Mouse (Mus musculus) liver, embryonic 14.5 days (tissue): ENCODE results near the gene Aurkb.

Experiments used
- CTCF ChIP-seq: IDR thresholded peaks from 2 replicates; pipeline ENCODE4 v1.5.1; 2016; ENCODE audit warnings: antibody characterized with exemption, low read depth, control low read depth
- EP300 ChIP-seq: IDR thresholded peaks from 2 replicates; pipeline ENCODE4 v1.6.1; 2016; ENCODE audit warnings: antibody characterized with exemption, low read depth

DNA sequence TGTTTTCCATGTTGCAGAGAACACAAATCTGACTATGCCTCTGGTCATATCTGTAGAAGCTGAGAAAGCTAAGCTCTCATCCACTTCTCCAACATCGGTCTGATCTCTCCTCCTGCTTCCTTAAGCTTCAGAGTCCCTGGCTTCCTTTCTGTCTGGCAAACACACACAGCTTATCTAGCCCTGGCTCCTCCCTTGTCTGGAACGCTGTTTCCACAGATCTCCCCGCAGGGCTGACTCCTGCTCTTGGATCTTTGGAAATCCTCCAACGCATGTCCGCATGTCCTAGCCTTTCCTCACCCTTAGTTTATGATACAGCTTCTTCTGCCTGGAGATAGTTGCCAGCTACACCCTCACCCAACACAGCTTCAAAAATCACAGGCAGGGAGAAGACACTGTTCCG, 22.2 kb downstream of the Aurkb start:
- TF ChIP-seq CTCF (no peak), EP300 (no peak)
